Mouse (Mus musculus): ENCODE measurements at regions not wholly inside any gene's neighbourhood (a gene's known extent, or its start where the extent isn't known, plus 50 kb on each side); places are given as distances from the start of the nearest gene placed in this dataset.
"Not testable (repeated sequence)": the region's sequence is repeated elsewhere in the genome, so short reads cannot be mapped to it uniquely, and the experiment has no call there.

- H3K4me1 ChIP-seq = no peaks in the 10 kb centered on the region
- no peak overlapping the region for H3K4me3 ChIP-seq
- 92% methylated on average over 1 of the region's 1 CpGs for WGBS
- H3K36me3 ChIP-seq = no peaks in the 10 kb centered on the region
- H3K27me3 ChIP-seq (replicated peaks) = no peaks in the 10 kb centered on the region
- no peaks in the 10 kb centered on the region for H3K9me3 ChIP-seq
- H3K4me2 ChIP-seq (replicated peaks) = no peak overlapping the region
- no peak overlapping the region for H3K9ac ChIP-seq
- ATAC-seq (ENCODE audit: low FRiP score, low read depth) = no peak
- no peak overlapping the region for H3K27ac ChIP-seq
Observed at GRCm38 (mm10) chr3:133677892-133678291, 133.0 kb upstream of the Tet2 start.

- Histone ChIP-seq H3K27me3 (replicated peaks) (no peaks in the 10 kb centered on the region), H3K9me3 (no peaks in the 10 kb centered on the region), H3K9ac (no peak overlapping the region), H3K4me2 (replicated peaks) (no peak overlapping the region), H3K4me3 (no peak overlapping the region), H3K4me1 (no peaks in the 10 kb centered on the region), H3K27ac (no peak overlapping the region), H3K36me3 (no peaks in the 10 kb centered on the region)
- ATAC-seq (ENCODE audit: low FRiP score, low read depth) = no peak
- WGBS = 85% methylated on average over 1 of the region's 1 CpGs
Observed at GRCm38 (mm10) chr3:133679891-133680290, 135.0 kb upstream of the Tet2 start.

- Histone ChIP-seq H3K4me3 (no peak overlapping the region), H3K9ac (no peak overlapping the region), H3K27me3 (replicated peaks) (no peaks in the 10 kb centered on the region), H3K27ac (no peak overlapping the region), H3K9me3 (no peaks in the 10 kb centered on the region), H3K36me3 (no peaks in the 10 kb centered on the region), H3K4me1 (no peaks in the 10 kb centered on the region), H3K4me2 (replicated peaks) (no peak overlapping the region)
- ATAC-seq (ENCODE audit: low FRiP score, low read depth) = no peak
- 91% methylated on average over 2 of the region's 2 CpGs for WGBS
Observed at GRCm38 (mm10) chr3:133680343-133680742, 135.4 kb upstream of the Tet2 start.

- no peaks in the 10 kb centered on the region for H3K27me3 ChIP-seq (replicated peaks)
- H3K4me2 ChIP-seq (replicated peaks) = no peak overlapping the region
- H3K36me3 ChIP-seq = no peaks in the 10 kb centered on the region
- no peak overlapping the region for H3K9ac ChIP-seq
- no peak overlapping the region for H3K4me3 ChIP-seq
- WGBS = 78% methylated on average over 3 of the region's 3 CpGs
- no peaks in the 10 kb centered on the region for H3K4me1 ChIP-seq
- H3K9me3 ChIP-seq = no peaks in the 10 kb centered on the region
- H3K27ac ChIP-seq = no peak overlapping the region
- no peak for ATAC-seq (ENCODE audit: low FRiP score, low read depth)
Observed at GRCm38 (mm10) chr3:133680805-133681204, 135.9 kb upstream of the Tet2 start.

- ATAC-seq (ENCODE audit: low FRiP score, low read depth) = no peak
- no peaks in the 10 kb centered on the region for H3K9me3 ChIP-seq
- no peak overlapping the region for H3K27ac ChIP-seq
- H3K4me1 ChIP-seq = no peaks in the 10 kb centered on the region
- 89% methylated on average over 5 of the region's 5 CpGs for WGBS
- H3K36me3 ChIP-seq = no peaks in the 10 kb centered on the region
- H3K27me3 ChIP-seq (replicated peaks) = no peaks in the 10 kb centered on the region
- H3K9ac ChIP-seq = no peak overlapping the region
- H3K4me3 ChIP-seq = no peak overlapping the region
- H3K4me2 ChIP-seq (replicated peaks) = no peak overlapping the region
Observed at GRCm38 (mm10) chr3:133684196-133684743, 139.3 kb upstream of the Tet2 start.

GRCm38 (mm10) chr3:133684747-133685146, 139.8 kb upstream of the Tet2 start:
- no peaks in the 10 kb centered on the region for H3K27me3 ChIP-seq (replicated peaks)
- H3K9ac ChIP-seq = no peak overlapping the region
- no peak overlapping the region for H3K4me2 ChIP-seq (replicated peaks)
- no peaks in the 10 kb centered on the region for H3K4me1 ChIP-seq
- 84% methylated on average over 3 of the region's 3 CpGs for WGBS
- H3K36me3 ChIP-seq = no peaks in the 10 kb centered on the region
- H3K4me3 ChIP-seq = no peak overlapping the region
- no peak for ATAC-seq (ENCODE audit: low FRiP score, low read depth)
- no peaks in the 10 kb centered on the region for H3K9me3 ChIP-seq
- no peak overlapping the region for H3K27ac ChIP-seq

GRCm38 (mm10) chr3:133685393-133685792, 140.5 kb upstream of the Tet2 start:
- 69% methylated on average over 3 of the region's 3 CpGs for WGBS
- no peak overlapping the region for H3K4me3 ChIP-seq
- no peak overlapping the region for H3K27ac ChIP-seq
- H3K36me3 ChIP-seq = no peaks in the 10 kb centered on the region
- no peak for ATAC-seq (ENCODE audit: low FRiP score, low read depth)
- no peaks in the 10 kb centered on the region for H3K4me1 ChIP-seq
- no peak overlapping the region for H3K9ac ChIP-seq
- no peak overlapping the region for H3K4me2 ChIP-seq (replicated peaks)
- H3K9me3 ChIP-seq = no peaks in the 10 kb centered on the region
- H3K27me3 ChIP-seq (replicated peaks) = no peaks in the 10 kb centered on the region

- H3K4me1 ChIP-seq = no peaks in the 10 kb centered on the region
- H3K4me3 ChIP-seq = no peak overlapping the region
- 54% methylated on average over 4 of the region's 4 CpGs for WGBS
- H3K4me2 ChIP-seq (replicated peaks) = no peak overlapping the region
- H3K27me3 ChIP-seq (replicated peaks) = no peaks in the 10 kb centered on the region
- no peak overlapping the region for H3K27ac ChIP-seq
- ATAC-seq (ENCODE audit: low FRiP score, low read depth) = no peak
- no peaks in the 10 kb centered on the region for H3K36me3 ChIP-seq
- no peaks in the 10 kb centered on the region for H3K9me3 ChIP-seq
- H3K9ac ChIP-seq = no peak overlapping the region
Observed at GRCm38 (mm10) chr3:133694057-133694456, 149.1 kb upstream of the Tet2 start.

GRCm38 (mm10) chr3:133696122-133696521, 151.2 kb upstream of the Tet2 start:
- no peak overlapping the region for H3K27ac ChIP-seq
- 91% methylated on average over 3 of the region's 3 CpGs for WGBS
- no peaks in the 10 kb centered on the region for H3K27me3 ChIP-seq (replicated peaks)
- no peaks in the 10 kb centered on the region for H3K4me1 ChIP-seq
- H3K9ac ChIP-seq = no peak overlapping the region
- no peak overlapping the region for H3K4me2 ChIP-seq (replicated peaks)
- ATAC-seq (ENCODE audit: low FRiP score, low read depth) = no peak
- no peak overlapping the region for H3K4me3 ChIP-seq
- H3K9me3 ChIP-seq = no peaks in the 10 kb centered on the region
- H3K36me3 ChIP-seq = no peaks in the 10 kb centered on the region

GRCm38 (mm10) chr3:133704849-133705248, 159.9 kb upstream of the Tet2 start:
- not testable (repeated sequence) for H3K4me3 ChIP-seq; H3K4me1 ChIP-seq; H3K27me3 ChIP-seq (replicated peaks); H3K9me3 ChIP-seq; H3K9ac ChIP-seq; H3K27ac ChIP-seq; ATAC-seq (ENCODE audit: low FRiP score, low read depth); H3K4me2 ChIP-seq (replicated peaks); H3K36me3 ChIP-seq

- 76% methylated on average over 1 of the region's 1 CpGs for WGBS
- no peak overlapping the region for H3K27ac ChIP-seq
- no peak overlapping the region for H3K4me2 ChIP-seq (replicated peaks)
- no peaks in the 10 kb centered on the region for H3K9me3 ChIP-seq
- H3K4me1 ChIP-seq = no peaks in the 10 kb centered on the region
- ATAC-seq (ENCODE audit: low FRiP score, low read depth) = no peak
- H3K27me3 ChIP-seq (replicated peaks) = no peaks in the 10 kb centered on the region
- no peak overlapping the region for H3K4me3 ChIP-seq
- H3K9ac ChIP-seq = no peak overlapping the region
- H3K36me3 ChIP-seq = no peaks in the 10 kb centered on the region
Observed at GRCm38 (mm10) chr3:133711518-133711917, 166.6 kb upstream of the Tet2 start.

- Histone ChIP-seq H3K27ac (no peak overlapping the region), H3K4me2 (replicated peaks) (no peak overlapping the region), H3K4me3 (no peak overlapping the region), H3K9ac (no peak overlapping the region), H3K4me1 (no peaks in the 10 kb centered on the region), H3K27me3 (replicated peaks) (no peaks in the 10 kb centered on the region), H3K9me3 (no peaks in the 10 kb centered on the region), H3K36me3 (no peaks in the 10 kb centered on the region)
- WGBS = 77% methylated on average over 3 of the region's 3 CpGs
- no peak for ATAC-seq (ENCODE audit: low FRiP score, low read depth)
Observed at GRCm38 (mm10) chr3:133722550-133723290, 177.8 kb upstream of the Tet2 start.

- Histone ChIP-seq H3K9ac (no peak overlapping the region), H3K4me2 (replicated peaks) (no peak overlapping the region), H3K27me3 (replicated peaks) (no peaks in the 10 kb centered on the region), H3K4me3 (no peak overlapping the region), H3K27ac (no peak overlapping the region), H3K36me3 (no peaks in the 10 kb centered on the region), H3K4me1 (no peaks in the 10 kb centered on the region), H3K9me3 (no peaks in the 10 kb centered on the region)
- no peak for ATAC-seq (ENCODE audit: low FRiP score, low read depth)
- WGBS = 87% methylated on average over 6 of the region's 6 CpGs
Observed at GRCm38 (mm10) chr3:133726831-133727230, 181.9 kb upstream of the Tet2 start.

Data from neural tube, embryonic 12.5 days (tissue).